Mouse (Mus musculus): Measurements from ENCODE around the gene Trim27. TPM values are rescaled to one million over a fixed set of nuclear protein-coding genes. Genes with fewer than 3 reads are reported as not detected.

Trim27 gene
- polyA plus RNA-seq (2012; rRNA removed; ENCODE audit: low replicate concordance), result 39.6 and 101 TPM in 2 replicates

DNA sequence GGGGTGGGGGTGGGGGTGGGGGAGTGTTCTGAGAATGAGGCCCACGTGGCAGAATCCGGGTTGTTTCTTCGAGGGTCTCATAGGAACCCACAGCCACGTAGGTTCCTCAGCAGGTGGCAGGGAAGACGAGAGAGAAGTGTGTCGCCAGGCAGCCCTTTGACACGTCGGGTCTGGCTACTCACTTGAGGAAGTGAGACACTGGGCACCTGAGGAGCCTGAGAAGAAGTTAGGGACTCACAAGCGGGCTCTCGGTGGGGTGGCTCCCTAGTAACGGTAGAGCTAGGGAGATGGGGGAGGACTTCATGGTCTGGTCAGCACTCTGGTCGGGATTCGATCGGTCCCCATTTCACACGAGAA is at the start of gene Trim27:
Trim27 (plus strand) TSS at position 79 of the 357 bp plus-strand sequence.

DNA sequence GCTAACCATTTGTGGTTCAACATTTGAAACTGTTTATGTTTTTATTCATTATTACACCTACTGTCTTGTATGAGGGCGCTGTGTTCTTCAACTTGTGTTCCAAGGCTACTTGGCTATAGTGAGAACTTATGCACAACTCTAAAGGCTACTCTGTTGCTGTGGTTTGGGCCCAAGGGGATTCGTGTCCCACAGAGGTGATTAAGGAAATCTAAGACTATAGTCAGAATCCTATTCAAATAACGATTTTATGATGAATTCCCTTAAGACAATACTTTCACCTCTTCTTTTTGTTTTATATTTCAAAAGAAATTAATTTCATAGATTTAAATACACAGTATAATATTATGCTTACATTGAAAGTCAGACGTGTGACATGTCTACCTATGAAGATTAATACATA is 33.5 kb upstream of the Trim27 start, which contains the start of gene Olfr1368:
Olfr1368 (minus strand) TSS at position 101 of the 400 bp plus-strand sequence.

Other genes starting within 250 kb of the Trim27 start
- gene Olfr1370, start 104.5 kb upstream of the Trim27 start, polyA plus RNA-seq (2012; rRNA removed; ENCODE audit: low replicate concordance), result not detected in 2 replicates
- not detected in 2 replicates for gene Olfr1369-ps1, start 68.0 kb upstream of the Trim27 start, polyA plus RNA-seq (2012; rRNA removed; ENCODE audit: low replicate concordance)
- gene Olfr263, start 49.8 kb upstream of the Trim27 start, polyA plus RNA-seq (2012; rRNA removed; ENCODE audit: low replicate concordance), result not detected in 2 replicates
- gene Olfr1368, start 33.6 kb upstream of the Trim27 start, polyA plus RNA-seq (2012; rRNA removed; ENCODE audit: low replicate concordance), result not detected in 2 replicates
- gene Gpx5, start 113.3 kb downstream of the Trim27 start, polyA plus RNA-seq (2012; rRNA removed; ENCODE audit: low replicate concordance), result not detected in 2 replicates
- not detected in 2 replicates for gene Gpx6, start 132.7 kb downstream of the Trim27 start, polyA plus RNA-seq (2012; rRNA removed; ENCODE audit: low replicate concordance)
- not detected in 2 replicates for gene Olfr1367, start 167.5 kb downstream of the Trim27 start, polyA plus RNA-seq (2012; rRNA removed; ENCODE audit: low replicate concordance)
- gene Zscan12, start 183.4 kb downstream of the Trim27 start, polyA plus RNA-seq (2012; rRNA removed; ENCODE audit: low replicate concordance), result 0.57 and 1.9 TPM in 2 replicates
- gene Zkscan3, start 223.3 kb downstream of the Trim27 start, polyA plus RNA-seq (2012; rRNA removed; ENCODE audit: low replicate concordance), result 20.3 and 33.3 TPM in 2 replicates

All from mammary gland, adult 2 months (tissue).